Mouse (Mus musculus) neural tube, embryonic 11.5 days (tissue): Measurements from ENCODE around the gene Tjp3. TPM values are rescaled to one million over a fixed set of nuclear protein-coding genes. Genes with fewer than 3 reads are reported as not detected.

ENCODE experiments used
- ATAC-seq: fragments of 200-750 bp; cut with Nextera tagmentation; 2 replicates; pipeline ENCODE4 v1.8.0; 2017; ENCODE audit warnings: moderate number of reproducible peaks, mild to moderate bottlenecking, moderate TSS enrichment, moderate library complexity; ENCODE audit not compliant: insufficient read depth, low FRiP score, low TSS enrichment
- DNase-seq: peaks from one replicate; pipeline ENCODE4 v3.0.0-alpha.2; 2015; ENCODE audit warnings: low spot score
- H3K27ac ChIP-seq: fragments of 300-500 bp; sonication (generic); 2 replicates; pipeline ENCODE4 v1.5.1; 2014; ENCODE audit warnings: low read depth, mild to moderate bottlenecking, low read length
- H3K27me3 ChIP-seq: fragments of 300-500 bp; sonication (generic); 2 replicates; pipeline ENCODE4 v1.6.1; 2014; ENCODE audit warnings: mild to moderate bottlenecking, low read length, mixed read lengths; ENCODE audit not compliant: control insufficient read depth, insufficient read depth
- H3K36me3 ChIP-seq: fragments of 300-500 bp; sonication (generic); 2 replicates; pipeline ENCODE4 v1.6.1; 2014; ENCODE audit warnings: mild to moderate bottlenecking, low read length, moderate library complexity, mixed read lengths; ENCODE audit not compliant: control insufficient read depth, insufficient read depth
- H3K4me1 ChIP-seq: fragments of 300-500 bp; sonication (generic); 2 replicates; pipeline ENCODE4 v1.6.1; 2014; ENCODE audit warnings: low read length, mixed read lengths; ENCODE audit not compliant: control insufficient read depth, insufficient read depth
- H3K4me2 ChIP-seq: fragments of 300-500 bp; sonication (generic); 2 replicates; pipeline ENCODE4 v1.6.1; 2014; ENCODE audit warnings: low read depth, mild to moderate bottlenecking, moderate library complexity
- H3K4me3 ChIP-seq: fragments of 300-500 bp; sonication (generic); 2 replicates; pipeline ENCODE4 v1.5.1; 2014; ENCODE audit warnings: low read depth, low read length
- H3K9ac ChIP-seq: fragments of 300-500 bp; sonication (generic); 2 replicates; pipeline ENCODE4 v1.6.1; 2014; ENCODE audit warnings: mild to moderate bottlenecking, low read length
- H3K9me3 ChIP-seq: fragments of 300-500 bp; sonication (generic); 2 replicates; pipeline ENCODE4 v1.6.1; 2016; ENCODE audit warnings: low read length; ENCODE audit not compliant: control insufficient read depth
- WGBS: fragments of 180-500 bp; shearing (Covaris S2); extraction: QIAGEN DNeasy Blood & Tissue Kit; methylation state at CpG from one replicate; pipeline ENCODE4 v1.1.7; 2014; 5-methylcytosine and 5-hydroxymethylcytosine counted together
- polyA plus RNA-seq: library from polyadenylated mRNA; unstranded; fragments of >200 nt; fragmentation: Nextera tagmentation; extraction: Ambion mirVana; gene quantifications from 2 replicates; pipeline ENCODE4 v1.2.1, GENCODE M21; 2014

Gene Tjp3
- polyA plus RNA-seq, 1 experiment from 2014 or later, result 2.5 TPM

GRCm38 (mm10) chr10:81314201-81314600 lies 22.8 kb upstream of the Tjp3 start:
- Histone ChIP-seq H3K9ac (no peak overlapping the region), H3K9me3 (no peaks in the 10 kb centered on the region), H3K4me1 (peaks cover 6% of the 10 kb centered on the region), H3K27ac (no peak overlapping the region), H3K27me3 (no peaks in the 10 kb centered on the region), H3K36me3 (peaks cover 29% of the 10 kb centered on the region), H3K4me3 (no peak overlapping the region), H3K4me2 (no peak overlapping the region)
- ATAC-seq, result no peak
- no peak for DNase-seq
- WGBS, result 79% methylated on average over 7 of the region's 7 CpGs

GRCm38 (mm10) chr10:81313581-81313980 lies 22.2 kb upstream of the Tjp3 start:
- DNase-seq (no peak), ATAC-seq (no peak)
- Histone ChIP-seq H3K9me3 (no peaks in the 10 kb centered on the region), H3K4me2 (no peak overlapping the region), H3K36me3 (peaks cover 35% of the 10 kb centered on the region), H3K27ac (no peak overlapping the region), H3K4me3 (no peak overlapping the region), H3K27me3 (no peaks in the 10 kb centered on the region), H3K4me1 (0 out of 2 replicates have a peak, but pooled peaks cover 5% of the 10 kb centered on the region), H3K9ac (no peak overlapping the region)
- 97% methylated on average over 13 of the region's 13 CpGs for WGBS

GRCm38 (mm10) chr10:81309571-81309970 lies 18.2 kb upstream of the Tjp3 start:
- H3K36me3 ChIP-seq, result peaks cover 47% of the 10 kb centered on the region

GRCm38 (mm10) chr10:81306837-81307682 lies 15.7 kb upstream of the Tjp3 start:
- H3K4me3 ChIP-seq, result no peak overlapping the region
- no peaks in the 10 kb centered on the region; the same call in 1 of the 2 replicates for H3K4me1 ChIP-seq
- peaks cover 37% of the 10 kb centered on the region for H3K36me3 ChIP-seq
- H3K9me3 ChIP-seq, result no peaks in the 10 kb centered on the region
- no peak overlapping the region for H3K27ac ChIP-seq
- H3K4me2 ChIP-seq, result no peak overlapping the region
- no peak for ATAC-seq
- 95% methylated on average over 21 of the region's 21 CpGs for WGBS
- DNase-seq, result no peak
- H3K27me3 ChIP-seq, result no peaks in the 10 kb centered on the region
- H3K9ac ChIP-seq, result no peak overlapping the region

More at GRCm38 (mm10) chr10:81309571-81309970, 18.2 kb upstream of the Tjp3 start:
- DNase-seq, result no peak
- H3K4me1 ChIP-seq, result no peaks in the 10 kb centered on the region
- no peak overlapping the region for H3K4me3 ChIP-seq
- no peaks in the 10 kb centered on the region for H3K9me3 ChIP-seq
- ATAC-seq, result no peak
- H3K9ac ChIP-seq, result no peak overlapping the region
- no peak overlapping the region for H3K4me2 ChIP-seq
- no peaks in the 10 kb centered on the region for H3K27me3 ChIP-seq
- WGBS, result 95% methylated on average over 5 of the region's 5 CpGs
- no peak overlapping the region for H3K27ac ChIP-seq

GRCm38 (mm10) chr10:81306173-81306668 lies 14.8 kb upstream of the Tjp3 start:
- Histone ChIP-seq H3K27me3 (no peaks in the 10 kb centered on the region), H3K9me3 (no peaks in the 10 kb centered on the region), H3K4me1 (no peaks in the 10 kb centered on the region; the same call in 1 of the 2 replicates), H3K27ac (no peak overlapping the region), H3K9ac (no peak overlapping the region), H3K36me3 (peaks cover 36% of the 10 kb centered on the region), H3K4me3 (no peak overlapping the region), H3K4me2 (no peak overlapping the region)
- ATAC-seq (no peak), DNase-seq (no peak)
- 96% methylated on average over 12 of the region's 12 CpGs for WGBS

GRCm38 (mm10) chr10:81305663-81306062 lies 14.3 kb upstream of the Tjp3 start:
- Histone ChIP-seq H3K27ac (no peak overlapping the region), H3K27me3 (no peaks in the 10 kb centered on the region), H3K4me2 (no peak overlapping the region), H3K4me3 (no peak overlapping the region), H3K9me3 (no peaks in the 10 kb centered on the region), H3K9ac (no peak overlapping the region), H3K4me1 (no peaks in the 10 kb centered on the region; the same call in 1 of the 2 replicates), H3K36me3 (peaks cover 33% of the 10 kb centered on the region)
- DNase-seq (no peak), ATAC-seq (no peak)
- WGBS, result 94% methylated on average over 14 of the region's 14 CpGs

- Histone ChIP-seq H3K36me3 (peaks cover 27% of the 10 kb centered on the region), H3K4me2 (no peak overlapping the region), H3K9me3 (no peaks in the 10 kb centered on the region), H3K27me3 (no peaks in the 10 kb centered on the region), H3K9ac (no peak overlapping the region), H3K27ac (no peak overlapping the region), H3K4me1 (no peaks in the 10 kb centered on the region; the same call in 1 of the 2 replicates), H3K4me3 (no peak overlapping the region)
- DNase-seq (peak; percentile 48), ATAC-seq (peak; percentile 51; the same call in 1 of the 2 replicates)
- WGBS, result 25% methylated on average over 7 of the region's 9 CpGs
These were observed 13.3 kb upstream of the Tjp3 start for GRCm38 (mm10) chr10:81304597-81305238.

- Histone ChIP-seq H3K9me3 (no peaks in the 10 kb centered on the region), H3K4me1 (no peaks in the 10 kb centered on the region; the same call in 1 of the 2 replicates), H3K4me3 (no peak overlapping the region), H3K36me3 (peaks cover 18% of the 10 kb centered on the region), H3K9ac (no peak overlapping the region), H3K27me3 (no peaks in the 10 kb centered on the region), H3K4me2 (no peak overlapping the region), H3K27ac (no peak overlapping the region)
- 83% methylated on average over 7 of the region's 7 CpGs for WGBS
- DNase-seq (no peak), ATAC-seq (no peak)
These were observed 12.4 kb upstream of the Tjp3 start for GRCm38 (mm10) chr10:81303761-81304160.
